Mouse (Mus musculus) cerebellum, adult 2 months (tissue): Measurements from ENCODE around the gene Kir3dl2.

ENCODE experiments used
- CTCF ChIP-seq: fragments of 200-500 bp; IDR thresholded peaks from 2 replicates; pipeline ENCODE4 v1.5.1; 2011; ENCODE audit warnings: low read depth, mild to moderate bottlenecking, control low read depth, low read length, moderate library complexity, borderline replicate concordance; ENCODE audit not compliant: insufficient read depth
- POLR2A ChIP-seq: fragments of 200-500 bp; IDR thresholded peaks from 2 replicates; pipeline ENCODE4 v1.6.1; 2011; ENCODE audit warnings: low read length, control low read depth, borderline replicate concordance; ENCODE audit not compliant: insufficient read depth

- TF ChIP-seq CTCF (no peak), POLR2A (no peak)
Observed at GRCm38 (mm10) chrX:136590199-136590896, 46.5 kb upstream of the Kir3dl2 start, which contains the start of gene Tceal3.
